In genomic region chr4:150973264-150973663, GRCm38 (mm10) we compare ENCODE assay signal across 26 mouse cellular contexts. TPM values are rescaled to one million over a fixed set of nuclear protein-coding genes. Genes with fewer than 3 reads are reported as not detected.
A peak's percentile ranks its signal among the peaks of the same experiment; 100 is the strongest.
DNase-seq lines count a peak whose midpoint lies in the region; TF ChIP-seq lines count a peak whose summit lies in the region.
"Had no signal": no experiment of that assay in that cellular context is flagged by ENCODE, and none has a peak within 500 bp of the region (broad histone marks: within the 10 kb centered on the region; RNA-seq: fewer than 3 reads in every experiment).

No protein-coding gene starts in this region.

- peaks cover 4% of the 10 kb centered on the region for H3K4me1 ChIP-seq in olfactory bulb, adult 2 months (ENCODE audit: control insufficient read depth, insufficient read depth, low read length)
- H3K4me1 ChIP-seq: embryonic facial prominence, embryonic 10.5 days; forebrain, embryonic 12.5 days; heart, embryonic 10.5 days; limb, embryonic 10.5 days had no signal

- peak overlapping the region; percentile 71 for H3K27ac ChIP-seq in olfactory bulb, adult 2 months (ENCODE audit: insufficient read depth, low read depth, low read length)
- H3K27ac ChIP-seq: embryonic facial prominence, embryonic 10.5 days; forebrain, embryonic 12.5 days; heart, embryonic 10.5 days; limb, embryonic 10.5 days had no signal

- WGBS in olfactory bulb, adult 2 months, result 39% methylated on average over 8 of the region's 8 CpGs

- no peak for TF ChIP-seq POLR2A in olfactory bulb, adult 2 months (IDR thresholded peaks at IDR 0.05; ENCODE audit: insufficient read depth, low read depth, low read length)

- no peak overlapping the region for H3K4me3 ChIP-seq in olfactory bulb, adult 2 months (ENCODE audit: insufficient read depth, low read depth, low read length)
- H3K4me3 ChIP-seq: embryonic facial prominence, embryonic 10.5 days; forebrain, embryonic 12.5 days; heart, embryonic 10.5 days; limb, embryonic 10.5 days had no signal

- DNase-seq in layer of hippocampus, adult 9-11 months, result peak; percentile 25
- no peak for DNase-seq in layer of hippocampus, postnatal 36 days
- peak; percentile 88 for DNase-seq in Muller cell, postnatal 12 days (ENCODE audit: inconsistent ontology term)
- peak; percentile 40 for DNase-seq in adrenal gland, postnatal 10 days
- no peak for DNase-seq in liver
- DNase-seq in left cerebral cortex, adult 8-10 months (ENCODE audit: low spot score in 2 of 2), result no peak
- DNase-seq in gastrocnemius, adult 8-10 months (ENCODE audit: low spot score in 2 of 2), result no peak
- DNase-seq: B cell, adult 2 months; cerebellum, adult 8-10 months; gastrocnemius, postnatal 25 days; kidney, adult 11 months; retina, postnatal 1 day; thymus, postnatal 25 days had no signal

- TF ChIP-seq CTCF in olfactory bulb, adult 2 months (IDR thresholded peaks at IDR 0.05; ENCODE audit: insufficient read depth, low read depth, low read length), result no peak

RNA-seq across cellular contexts. Expression of gene Uts2, which starts 23.6 kb away (rescaled TPM):
- total RNA-seq in layer of hippocampus, postnatal 36 days (2021), result not detected
- total RNA-seq in adrenal gland, postnatal 10 days (2021), result not detected
- not detected in 2 replicates for polyA plus RNA-seq in olfactory bulb, adult 2 months (2012; ENCODE audit: insufficient read depth, insufficient read length, low replicate concordance, missing spikeins)
- total RNA-seq in left cerebral cortex, adult 8-10 months (2022), result not detected
- total RNA-seq in gastrocnemius, adult 8-10 months (2022), result not detected
- total RNA-seq: common myeloid progenitor, adult 5-6 weeks; gastrocnemius, postnatal 25 days; layer of hippocampus, postnatal 25 days; midbrain, postnatal 0 days had no signal
- polyA plus RNA-seq: embryonic facial prominence, embryonic 10.5 days; forebrain, embryonic 12.5 days; frontal cortex, adult 2 months; heart, embryonic 10.5 days; heart, postnatal 0 days; hindbrain, embryonic 11.5 days; kidney, embryonic 16.5 days; limb, embryonic 10.5 days; liver, embryonic 11.5 days; midbrain, postnatal 0 days had no signal

RNA-seq across cellular contexts. Expression of gene Tnfrsf9, which starts 58.9 kb away (rescaled TPM):
- under 1 TPM; 0.61 to 1.00 TPM for total RNA-seq in layer of hippocampus, postnatal 36 days (2021)
- total RNA-seq in adrenal gland, postnatal 10 days (2021), result under 1 TPM; 0.57 to 0.73 TPM
- not detected in 2 replicates for polyA plus RNA-seq in olfactory bulb, adult 2 months (2012; ENCODE audit: insufficient read depth, insufficient read length, low replicate concordance, missing spikeins)
- under 1 TPM; 0.37 to 0.55 (median 0.42) TPM for total RNA-seq in left cerebral cortex, adult 8-10 months (2022)
- total RNA-seq in gastrocnemius, adult 8-10 months (2022), result under 1 TPM; 0.13 to 0.65 (median 0.19) TPM
- total RNA-seq: common myeloid progenitor, adult 5-6 weeks; midbrain, postnatal 0 days had no signal
- polyA plus RNA-seq: hindbrain, embryonic 11.5 days had no signal

RNA-seq across cellular contexts. Expression of gene Park7, which starts 59.0 kb away (rescaled TPM):
- total RNA-seq in layer of hippocampus, postnatal 36 days (2021), result 100 to 1,000 TPM; 220 to 235 TPM
- total RNA-seq in adrenal gland, postnatal 10 days (2021), result 100 to 1,000 TPM; 242 to 261 TPM
- not detected in 2 replicates for polyA plus RNA-seq in olfactory bulb, adult 2 months (2012; ENCODE audit: insufficient read depth, insufficient read length, low replicate concordance, missing spikeins)
- 100 to 1,000 TPM; 202 to 227 (median 214) TPM for total RNA-seq in left cerebral cortex, adult 8-10 months (2022)
- total RNA-seq in gastrocnemius, adult 8-10 months (2022), result 100 to 1,000 TPM; 660 to 858 (median 779) TPM

Comparison
In these comparisons a context has a peak if more than half of its experiments do, and no peak if none do; other contexts are left out.
1. DNase-seq: peak in layer of hippocampus, adult 9-11 months (single experiment), Muller cell, postnatal 12 days (single experiment) and adrenal gland, postnatal 10 days (single experiment); none in layer of hippocampus, postnatal 36 days (0 of 2), liver (single experiment), left cerebral cortex, adult 8-10 months (0 of 2) and gastrocnemius, adult 8-10 months (0 of 2).